Mouse (Mus musculus) frontal cortex, postnatal 10 days (tissue): ENCODE measurements around the gene Nhs.

Experiments used
- DNase-seq, 2 experiments: peaks; one replicate each; pipeline ENCODE4 v3.0.0; 2022; ENCODE audit warnings: low spot score in 2 of 2, mixed read lengths in 1 of 2

The Nhs gene

GRCm38 (mm10) chrX:162020039-162020566 lies 139.4 kb downstream of the Nhs start:
- DNase-seq, result no peak

- no peak for DNase-seq
Measured at GRCm38 (mm10) chrX:162017471-162017870, 142.1 kb downstream of the Nhs start.

- no peak for DNase-seq
Measured at GRCm38 (mm10) chrX:162012570-162012969, 147.0 kb downstream of the Nhs start.

DNA sequence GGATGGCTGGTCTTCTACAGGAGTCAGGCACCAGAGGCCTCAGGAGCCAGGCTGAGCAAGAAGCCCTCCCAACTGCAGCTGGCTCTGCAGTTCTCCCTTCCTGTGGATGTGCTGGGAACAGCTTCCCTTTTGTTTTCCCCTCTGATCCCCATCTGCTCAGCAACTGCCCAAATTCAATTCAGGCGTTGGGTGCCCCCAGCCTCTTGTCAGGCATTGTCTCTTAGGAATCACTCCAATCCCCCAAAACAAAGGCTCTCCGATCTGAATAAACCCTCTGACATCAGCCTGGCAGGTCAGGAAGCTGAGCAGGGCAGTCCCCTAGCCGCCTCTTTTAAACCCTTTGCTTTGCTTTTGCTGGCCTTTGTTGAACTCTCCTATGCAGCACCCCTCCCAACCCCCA lies 149.7 kb downstream of the Nhs start:
- DNase-seq, result no peak

DNA sequence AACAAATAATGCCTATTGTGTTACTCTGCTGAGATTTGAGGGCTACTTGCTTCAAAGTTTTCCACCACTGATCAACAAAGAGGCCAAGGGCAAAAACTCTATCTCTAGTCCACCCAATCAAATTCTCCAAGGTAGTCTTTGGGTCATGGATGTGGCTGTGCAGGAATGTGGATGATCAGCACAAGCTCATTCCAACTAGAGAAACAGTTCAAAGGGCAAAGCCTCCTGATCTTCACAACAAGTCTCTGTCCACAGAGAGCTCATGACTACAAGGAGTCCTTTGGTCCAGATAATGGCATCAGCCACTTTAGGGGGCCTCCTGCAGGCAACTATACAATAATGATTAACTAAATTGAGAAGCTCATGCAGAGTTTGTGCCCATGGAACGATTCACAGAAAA lies 155.7 kb downstream of the Nhs start:
- no peak for DNase-seq

DNA sequence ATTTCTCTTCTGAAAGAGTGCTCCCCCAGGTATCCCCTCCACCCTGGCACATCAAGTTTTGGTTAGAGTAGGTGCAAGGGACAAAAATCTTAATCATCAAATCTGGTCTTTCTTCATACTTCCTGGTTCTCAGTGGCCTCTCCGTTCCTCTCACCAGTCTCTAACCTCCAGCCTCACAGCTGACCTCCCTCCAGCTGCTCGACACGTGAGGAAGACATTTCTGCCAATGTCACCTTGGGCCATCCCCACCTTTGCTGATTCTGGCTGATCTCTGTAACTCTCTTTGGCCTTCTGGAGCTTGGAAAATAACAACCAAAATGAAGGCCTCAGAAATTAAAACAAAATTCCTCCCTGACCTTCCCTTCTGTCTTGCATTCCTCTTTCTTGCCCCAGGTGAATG lies 160.7 kb downstream of the Nhs start:
- no peak for DNase-seq

DNA sequence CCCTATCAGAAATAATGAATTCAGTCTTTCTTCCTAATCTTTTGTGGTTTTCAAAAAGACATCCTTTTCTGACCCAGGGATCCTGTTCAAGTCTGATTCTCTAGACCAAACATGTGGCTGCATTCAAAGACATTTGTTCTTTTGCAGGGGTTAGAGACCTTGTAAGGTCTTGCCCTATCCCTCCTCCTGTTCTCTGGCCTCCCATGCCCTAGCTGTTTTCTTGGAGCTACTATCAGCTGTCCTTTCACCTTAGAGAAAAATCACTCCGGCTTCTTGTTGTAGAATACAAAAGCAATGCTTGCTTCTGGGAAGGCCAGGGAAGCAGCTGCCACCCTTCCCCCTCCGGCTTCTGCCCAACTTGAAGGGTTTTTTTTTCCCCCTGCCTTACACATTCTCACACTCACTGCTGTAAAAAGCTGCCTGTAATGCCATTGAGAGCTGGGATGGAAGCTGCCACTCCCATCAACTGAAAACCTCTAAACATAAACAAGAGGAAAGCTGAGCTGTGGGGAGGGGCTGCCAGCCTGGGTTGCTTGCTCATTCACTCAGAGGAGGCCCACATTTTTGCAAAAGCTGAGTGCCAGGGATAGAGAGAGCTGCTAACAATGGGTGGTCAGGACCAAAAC lies 162.2 kb downstream of the Nhs start:
- no peak for DNase-seq

GRCm38 (mm10) chrX:161990171-161990570 lies 169.4 kb downstream of the Nhs start:
- no peak for DNase-seq

GRCm38 (mm10) chrX:161984961-161985360 lies 174.6 kb downstream of the Nhs start:
- DNase-seq, result no peak

- DNase-seq, result no peak
Measured at GRCm38 (mm10) chrX:161981399-161981798, 178.1 kb downstream of the Nhs start.

DNA sequence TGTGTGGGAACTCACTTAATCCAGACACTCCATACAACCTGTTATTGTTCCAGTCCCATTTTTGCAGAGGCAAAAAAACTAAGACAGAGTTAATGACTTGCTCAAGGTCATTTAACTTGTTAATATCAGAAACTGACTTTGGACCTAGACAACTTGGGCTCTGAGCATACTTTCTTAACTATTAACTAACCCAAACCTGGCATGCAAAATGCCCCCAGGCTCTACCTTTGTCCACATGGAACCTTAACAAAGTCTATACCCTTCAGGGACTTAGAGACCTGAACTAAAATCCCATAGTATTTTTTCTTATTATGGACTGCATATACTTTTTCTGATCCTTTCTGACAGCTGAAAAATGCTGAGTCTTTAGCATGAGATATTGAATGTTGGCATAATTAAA lies 179.6 kb downstream of the Nhs start:
- DNase-seq, result no peak

GRCm38 (mm10) chrX:161977236-161977841 lies 182.2 kb downstream of the Nhs start:
- no peak for DNase-seq

DNA sequence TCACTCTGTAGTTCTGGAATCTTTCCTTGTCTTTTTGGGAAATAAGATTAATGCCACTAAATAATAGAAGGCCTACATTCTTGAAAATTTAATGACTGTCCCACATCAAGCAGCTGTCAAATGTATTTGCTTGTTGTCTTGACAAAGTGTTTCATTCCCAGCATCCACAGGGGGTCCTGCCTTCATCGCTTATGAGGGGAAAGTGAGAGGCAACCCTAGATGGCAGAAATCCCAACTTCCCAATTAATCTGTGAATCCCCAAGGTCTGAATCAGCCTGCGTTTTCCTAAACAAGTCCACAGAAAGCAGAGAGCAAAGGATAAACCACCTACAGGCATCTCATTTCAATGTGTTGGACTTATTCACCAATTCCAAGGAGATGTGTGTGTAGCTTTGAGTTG lies 183.2 kb downstream of the Nhs start:
- DNase-seq, result no peak

DNA sequence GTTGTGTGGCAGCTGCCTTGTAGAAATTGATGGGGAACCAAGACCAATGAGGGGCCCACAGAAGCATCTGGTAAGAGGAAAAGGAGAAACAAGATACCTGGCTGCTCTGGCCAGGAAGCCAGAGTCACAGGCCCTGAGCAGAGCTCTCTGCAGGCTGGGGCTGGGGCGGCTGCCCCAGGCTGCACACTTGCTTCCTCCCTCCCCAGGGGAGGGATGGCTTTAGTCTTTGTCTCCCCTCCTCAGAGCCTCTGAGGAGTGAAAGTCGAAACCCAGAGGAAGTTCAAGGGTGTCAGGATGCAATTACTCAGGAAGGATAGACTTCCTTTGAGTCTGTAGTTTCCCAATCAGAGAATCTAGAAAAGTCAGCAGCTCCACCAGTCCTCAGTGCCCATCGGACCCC lies 186.0 kb downstream of the Nhs start:
- DNase-seq, result no peak

- DNase-seq, result no peak
Measured at GRCm38 (mm10) chrX:161972723-161973122, 186.8 kb downstream of the Nhs start.

DNA sequence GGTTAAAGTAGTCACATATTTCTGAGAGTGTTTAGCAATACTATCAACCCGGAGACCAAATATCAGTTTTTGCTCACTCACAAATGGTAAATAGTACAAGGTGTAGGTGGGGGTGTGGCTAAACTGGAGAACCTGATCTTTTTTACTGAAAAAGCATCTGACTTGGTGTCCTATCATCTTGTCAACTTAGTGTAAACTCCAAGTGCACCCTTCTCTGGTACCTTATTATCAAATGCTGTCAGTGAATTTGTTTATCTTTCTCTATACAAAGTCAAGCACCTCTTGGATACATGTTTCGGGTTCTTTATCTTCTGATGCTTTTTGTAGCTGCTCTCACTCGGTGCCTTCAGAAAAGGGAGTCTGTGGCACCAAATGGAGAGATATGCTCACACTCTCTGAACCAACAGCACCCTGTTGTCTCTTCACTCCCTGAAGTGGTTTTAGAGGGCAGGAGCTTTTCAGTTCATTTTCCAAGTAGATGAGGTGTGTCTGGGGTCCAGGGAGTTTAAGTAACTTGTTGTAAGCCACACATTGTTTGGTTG lies 187.5 kb downstream of the Nhs start:
- no peak for DNase-seq

DNA sequence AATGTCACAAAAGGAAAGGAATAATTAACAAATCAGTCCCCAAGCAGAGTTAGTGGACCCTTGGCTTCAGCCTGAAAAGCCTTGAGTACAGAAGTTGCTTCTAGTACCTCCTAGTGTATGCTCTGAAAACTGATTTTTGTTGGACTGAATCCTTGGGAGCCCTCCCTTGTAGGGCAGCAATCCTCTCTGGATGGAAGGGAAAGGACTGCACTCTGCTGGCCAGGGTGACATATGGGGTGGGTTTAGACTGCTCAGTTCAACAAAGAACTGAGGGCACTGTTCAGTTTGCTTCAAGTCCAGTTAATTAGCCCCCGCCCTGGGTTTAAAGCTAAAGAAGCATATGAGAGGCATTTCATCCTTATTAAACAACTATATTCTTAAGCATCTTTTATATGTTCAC lies 188.4 kb downstream of the Nhs start:
- no peak for DNase-seq

DNA sequence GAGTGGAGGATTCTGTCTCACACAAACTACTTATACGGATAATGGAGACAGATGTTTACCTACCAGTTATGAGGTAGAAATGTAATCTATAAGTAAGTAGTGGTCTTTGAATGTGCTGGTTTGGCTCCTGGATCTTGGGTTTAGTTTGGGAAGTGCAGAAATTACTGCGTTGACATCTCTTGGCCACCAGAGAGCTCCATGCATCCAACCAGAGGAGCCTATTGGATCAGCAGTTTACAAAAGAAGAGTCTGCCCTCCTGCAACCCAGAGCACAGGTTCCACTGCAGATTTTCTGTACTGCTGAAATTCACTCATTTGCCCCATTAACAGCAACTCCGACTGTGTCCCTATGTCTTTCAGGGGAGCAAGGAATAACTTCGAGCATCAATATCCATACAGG lies 191.8 kb downstream of the Nhs start:
- DNase-seq, result no peak

- no peak for DNase-seq
Measured at GRCm38 (mm10) chrX:161963372-161963771, 196.2 kb downstream of the Nhs start.

DNA sequence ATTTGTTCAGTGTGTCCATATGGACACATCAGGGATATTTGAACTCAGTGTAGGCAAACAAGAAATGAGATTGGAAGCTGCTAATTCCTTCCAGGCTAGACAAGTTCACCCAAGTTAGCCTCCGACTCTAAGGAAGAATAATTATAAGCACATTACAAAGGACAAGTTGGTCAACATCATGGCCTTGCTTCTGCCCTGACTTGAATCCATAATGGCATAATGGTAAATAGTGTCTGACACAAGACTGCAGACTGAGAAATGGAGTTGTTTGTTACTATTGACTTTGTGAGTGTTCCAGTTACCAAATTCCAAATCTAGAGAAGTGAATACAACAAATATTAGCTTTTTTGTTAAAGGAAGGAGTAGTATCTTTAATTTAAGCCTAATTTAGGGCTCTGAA lies 196.7 kb downstream of the Nhs start:
- DNase-seq, result no peak

GRCm38 (mm10) chrX:161961756-161962155 lies 197.8 kb downstream of the Nhs start:
- DNase-seq, result no peak

DNA sequence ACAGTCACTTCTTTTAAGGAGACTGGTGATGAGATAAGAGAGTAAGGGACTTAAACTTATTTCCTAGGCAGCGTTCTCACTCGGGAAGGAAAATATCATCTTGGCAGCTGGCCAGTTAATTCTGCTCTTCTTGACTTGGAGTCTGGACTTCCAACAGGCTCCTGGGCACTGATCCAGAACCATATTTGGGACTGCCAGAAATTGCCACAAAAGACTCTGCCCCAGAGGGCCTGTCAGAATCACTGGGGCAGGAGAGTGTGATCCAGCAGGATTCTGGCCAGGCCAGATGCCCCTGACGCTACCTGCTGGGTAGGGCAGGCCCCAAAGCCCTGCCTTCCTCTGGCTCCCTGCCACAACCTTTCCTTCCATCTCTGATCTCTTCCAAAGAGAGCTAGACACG lies 198.4 kb downstream of the Nhs start:
- DNase-seq, result no peak

- no peak for DNase-seq
Measured at GRCm38 (mm10) chrX:161952356-161952755, 207.2 kb downstream of the Nhs start.
